Mouse (Mus musculus): ENCODE data around the gene Bmp3.

Gene Bmp3

DNA sequence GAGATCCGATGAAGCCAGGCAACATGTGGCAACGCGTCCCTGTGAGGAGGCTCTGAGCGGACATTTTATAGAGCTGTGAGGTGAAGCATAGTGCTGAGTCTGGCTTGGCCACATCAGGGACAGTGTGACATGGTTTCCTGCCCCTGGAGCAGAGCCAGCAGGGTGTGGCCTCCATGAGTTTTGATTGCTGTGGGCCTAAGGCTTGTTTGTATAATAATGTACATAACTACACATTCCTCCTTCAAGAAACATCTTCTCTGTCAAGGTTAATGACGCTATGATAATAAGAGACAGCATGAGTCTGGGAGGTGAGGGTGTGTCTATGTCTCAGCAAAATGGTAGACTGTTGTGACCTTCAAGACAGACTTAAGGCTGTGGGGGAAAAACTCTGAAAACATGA, 64.5 kb downstream of the Bmp3 start:
- DNase-seq: no peak

DNA sequence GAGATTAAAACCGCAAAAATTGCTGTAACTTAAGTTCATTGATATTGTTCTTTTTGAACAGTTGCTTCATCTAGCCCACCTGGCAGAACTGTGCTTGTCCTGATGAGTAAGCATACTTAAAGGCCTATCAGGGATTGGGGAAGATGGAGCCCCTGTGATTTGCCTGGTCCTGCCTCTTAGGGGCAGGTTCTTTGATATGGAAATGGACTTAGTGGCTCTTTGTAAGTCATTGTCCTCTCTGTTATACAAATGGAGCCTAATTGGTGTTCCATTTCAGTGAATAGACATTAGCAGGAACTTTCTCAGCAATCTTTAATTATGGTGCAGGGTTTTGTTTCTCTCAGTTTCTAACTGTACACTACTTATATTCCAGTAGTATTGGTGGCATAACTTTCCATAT, 67.4 kb downstream of the Bmp3 start:
- DNase-seq: no peak

DNA sequence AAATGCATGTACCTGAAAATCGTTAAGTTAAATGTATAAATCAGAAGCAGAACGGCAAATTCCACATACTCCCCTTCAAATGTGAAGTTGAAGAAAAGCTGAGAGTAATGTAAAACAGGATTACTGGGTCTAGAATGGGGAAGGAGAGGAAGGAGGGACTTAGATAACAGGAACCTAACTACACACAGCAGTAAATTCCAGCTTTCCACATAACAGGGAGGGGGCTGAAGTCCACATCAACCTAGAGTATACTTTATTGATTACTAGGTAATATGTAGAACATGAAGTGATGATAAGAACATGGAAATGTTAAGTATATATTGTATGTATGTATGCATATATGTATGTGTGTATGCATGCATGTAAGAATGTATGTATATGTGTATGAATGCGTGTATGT, 68.7 kb downstream of the Bmp3 start:
- DNase-seq: no peak

All from spleen, adult 18-20 months (tissue).